Mouse (Mus musculus) left cerebral cortex, postnatal 4 days (tissue): ENCODE measurements around the gene Gm49388. TPM values are rescaled to one million over a fixed set of nuclear protein-coding genes. Genes with fewer than 3 reads are reported as not detected.
A peak's percentile ranks its signal among the peaks of the same experiment; 100 is the strongest.
"Not testable (repeated sequence)": the region's sequence is repeated elsewhere in the genome, so short reads cannot be mapped to it uniquely, and the experiment has no call there.

Experiments used
- DNase-seq: peaks from one replicate; pipeline ENCODE4 v3.0.0-alpha.2; 2022
- intact Hi-C: fragments of 180-260 bp; cut with DNase I; formaldehyde crosslinking; loops from one replicate; pipeline ENCODE4 v1.15.1; 2025
- total RNA-seq, 2 experiments: library from RNA; stranded (reverse); gene quantifications; 2 replicates each; pipeline ENCODE4 v1.2.3; 2021

Gm49388 gene
- total RNA-seq, 2 experiments from 2014 or later = 2.2 to 3.1 TPM

GRCm38 (mm10) chr7:127767671-127768345 lies 17.6 kb upstream of the Gm49388 start:
- intact Hi-C loops = no loop called here
- DNase-seq = no peak

DNA sequence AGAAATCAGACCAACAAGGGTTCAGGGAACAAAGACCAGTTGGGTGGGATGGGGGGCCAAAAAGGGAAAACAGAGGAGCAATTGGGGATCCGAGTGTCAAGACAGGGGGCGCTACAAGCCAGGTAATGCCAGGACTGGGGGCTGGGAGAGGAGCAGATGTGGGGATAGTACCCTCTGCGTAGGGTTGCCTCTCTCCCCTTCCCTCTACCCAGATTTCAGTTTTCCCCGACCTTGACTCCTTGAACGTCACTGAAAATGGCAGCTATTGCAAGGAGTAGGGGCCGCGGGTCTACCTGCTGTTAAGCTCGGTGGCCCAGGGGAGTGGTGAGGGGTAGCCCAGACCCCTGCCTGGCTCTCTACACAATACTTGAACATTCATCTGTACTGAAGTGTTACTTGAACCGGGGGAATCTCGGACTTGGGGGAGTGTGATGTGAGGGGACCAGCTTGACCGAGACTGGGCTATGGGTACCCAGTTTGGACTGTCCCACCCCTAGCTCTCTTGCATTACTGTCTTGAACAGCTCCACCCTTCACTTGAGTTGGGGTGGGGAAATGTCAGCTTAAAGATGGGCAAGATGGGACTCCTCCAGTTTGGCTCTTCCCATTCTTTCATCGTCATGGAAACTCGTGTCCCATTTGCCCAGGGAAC lies 16.9 kb upstream of the Gm49388 start:
- peak; percentile 18 for DNase-seq

GRCm38 (mm10) chr7:127768997-127769593 lies 16.3 kb upstream of the Gm49388 start:
- DNase-seq = peak; percentile 91
- intact Hi-C loops = no loop called here

More for the DNA sequence above, 16.9 kb upstream of the Gm49388 start:
- intact Hi-C loops = no loop called here

- peak; percentile 76 for DNase-seq
- intact Hi-C loops = no loop called here
Measured at GRCm38 (mm10) chr7:127769651-127770038, 15.8 kb upstream of the Gm49388 start, which contains the start of gene Orai3. Gene Orai3, plus strand, starts transcription at chr7:127769815.

GRCm38 (mm10) chr7:127770039-127770905 lies 15.1 kb upstream of the Gm49388 start:
- intact Hi-C loops = no loop called here

DNA sequence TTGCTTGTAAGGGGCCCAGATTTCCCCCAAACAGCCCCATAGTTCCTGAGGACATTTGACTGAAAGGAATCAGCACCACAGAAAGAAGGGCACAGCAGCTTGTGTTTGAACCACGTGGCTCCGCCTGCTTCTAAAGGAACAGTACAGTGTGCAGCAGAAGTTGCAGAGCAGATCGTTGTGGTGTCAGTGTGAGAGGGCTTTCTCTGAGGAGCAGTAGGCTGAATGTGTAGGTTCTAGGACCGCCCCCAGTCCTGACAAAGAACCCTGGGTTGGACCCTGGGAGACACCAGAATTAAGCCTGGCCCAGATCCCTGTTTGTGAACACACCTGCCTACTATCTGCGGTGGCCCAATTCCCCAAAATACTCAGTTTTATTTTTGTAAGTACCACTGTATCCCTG lies 14.1 kb upstream of the Gm49388 start:
- intact Hi-C loops = no loop called here

More at GRCm38 (mm10) chr7:127770039-127770905, 15.1 kb upstream of the Gm49388 start:
- no peak for DNase-seq

DNA sequence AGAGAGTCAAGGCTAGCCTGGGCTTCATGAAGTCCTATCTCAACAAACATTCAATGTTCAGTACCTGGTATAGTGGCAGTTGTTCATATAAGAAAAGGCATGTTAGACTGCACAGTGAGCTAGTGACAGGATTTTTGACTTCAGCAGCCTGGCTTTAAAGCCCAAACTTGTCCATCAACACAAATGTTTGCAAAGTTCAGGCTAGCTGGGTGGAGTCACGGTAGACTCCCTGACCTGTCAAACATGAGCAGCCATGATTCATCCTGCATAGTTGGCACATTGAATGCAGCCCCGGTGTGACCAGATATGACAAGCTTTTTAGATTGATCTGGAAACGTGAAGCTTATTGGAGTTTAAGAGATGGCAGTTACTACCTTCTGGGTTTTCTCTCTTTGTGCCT lies 13.3 kb upstream of the Gm49388 start:
- intact Hi-C loops = no loop called here

More for the DNA sequence above, 14.1 kb upstream of the Gm49388 start:
- DNase-seq = no peak

GRCm38 (mm10) chr7:127772557-127772956 lies 12.9 kb upstream of the Gm49388 start:
- intact Hi-C loops = no loop called here
- no peak for DNase-seq

More for the DNA sequence above, 13.3 kb upstream of the Gm49388 start:
- DNase-seq = no peak

- DNase-seq = peak; percentile 71
- intact Hi-C loops = no loop called here
Measured at GRCm38 (mm10) chr7:127773664-127774384, 11.6 kb upstream of the Gm49388 start.

DNA sequence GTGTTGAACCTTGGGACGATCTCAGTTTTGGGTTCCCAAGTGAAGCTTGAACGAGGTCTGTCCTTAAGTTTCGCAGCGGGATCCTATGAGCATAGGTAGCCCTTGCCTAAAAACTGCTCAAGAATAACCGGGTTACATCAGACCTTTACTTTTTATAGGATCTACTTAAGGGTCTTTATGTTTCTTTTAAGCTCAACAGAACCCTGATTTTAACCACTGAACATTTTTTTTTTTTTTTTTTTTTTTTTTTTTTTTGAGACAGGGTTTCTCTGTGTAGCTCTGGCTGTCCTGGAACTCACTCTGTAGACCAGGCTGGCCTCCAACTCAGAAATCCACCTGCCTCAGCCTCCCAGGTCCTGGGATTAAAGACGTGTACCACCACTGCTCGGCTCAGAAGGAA lies 9.6 kb upstream of the Gm49388 start:
- intact Hi-C loops, DNase-seq: not testable (repeated sequence)

- intact Hi-C loops = no loop called here
- peak; percentile 93 for DNase-seq
Measured at GRCm38 (mm10) chr7:127776426-127776825, 9.0 kb upstream of the Gm49388 start, which contains the start of gene Setd1a. Gene Setd1a, plus strand, starts transcription at chr7:127776670.

GRCm38 (mm10) chr7:127776878-127777473 lies 8.4 kb upstream of the Gm49388 start:
- intact Hi-C loops = no loop called here
- peak; percentile 98 for DNase-seq

DNA sequence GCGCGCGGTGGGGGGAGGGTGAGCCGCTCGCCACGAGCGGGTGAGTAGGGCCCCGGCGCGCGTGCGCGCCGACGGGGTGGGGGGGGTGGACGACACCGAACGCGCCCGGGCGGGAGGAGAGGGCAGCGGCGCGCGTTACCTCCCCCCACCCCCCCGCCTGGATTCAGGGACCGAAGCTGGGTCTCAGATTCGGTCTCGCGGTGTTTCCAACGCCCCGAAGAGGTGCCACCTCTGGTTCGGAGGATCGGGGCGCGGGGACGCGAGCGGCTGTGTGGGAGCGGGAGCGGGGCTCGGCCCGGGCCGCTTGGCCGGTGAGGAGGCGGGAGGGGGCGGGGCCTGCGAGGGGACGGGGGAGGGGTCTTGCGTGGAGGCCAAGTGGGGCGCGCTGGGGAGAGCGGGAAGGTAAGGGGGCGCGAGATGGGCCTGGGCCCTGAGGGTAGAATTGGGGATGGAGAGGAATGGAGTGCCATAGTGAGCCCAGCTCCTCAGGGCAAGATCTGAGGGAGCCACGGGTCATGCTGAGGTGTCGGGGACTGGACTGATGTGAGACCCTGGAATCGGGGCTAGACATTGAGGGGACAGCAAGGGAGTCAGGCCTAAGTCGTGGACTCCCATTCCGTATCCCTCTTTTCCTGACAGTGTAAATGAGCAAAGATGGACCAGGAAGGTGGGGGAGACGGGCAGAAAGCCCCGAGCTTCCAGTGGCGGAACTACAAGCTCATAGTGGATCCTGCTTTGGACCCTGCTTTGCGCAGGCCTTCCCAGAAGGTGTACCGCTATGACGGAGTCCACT lies 7.7 kb upstream of the Gm49388 start:
- DNase-seq = peak; percentile 72
- intact Hi-C loops = no loop called here

- no peak for DNase-seq
- intact Hi-C loops = no loop called here
Measured at GRCm38 (mm10) chr7:127778350-127778749, 7.1 kb upstream of the Gm49388 start.

- intact Hi-C loops = no loop called here
- DNase-seq = no peak
Measured at GRCm38 (mm10) chr7:127797076-127797845, 11.9 kb downstream of the Gm49388 start.

GRCm38 (mm10) chr7:127798591-127798990 lies 13.2 kb downstream of the Gm49388 start:
- intact Hi-C loops = no loop called here
- DNase-seq = peak; percentile 64

DNA sequence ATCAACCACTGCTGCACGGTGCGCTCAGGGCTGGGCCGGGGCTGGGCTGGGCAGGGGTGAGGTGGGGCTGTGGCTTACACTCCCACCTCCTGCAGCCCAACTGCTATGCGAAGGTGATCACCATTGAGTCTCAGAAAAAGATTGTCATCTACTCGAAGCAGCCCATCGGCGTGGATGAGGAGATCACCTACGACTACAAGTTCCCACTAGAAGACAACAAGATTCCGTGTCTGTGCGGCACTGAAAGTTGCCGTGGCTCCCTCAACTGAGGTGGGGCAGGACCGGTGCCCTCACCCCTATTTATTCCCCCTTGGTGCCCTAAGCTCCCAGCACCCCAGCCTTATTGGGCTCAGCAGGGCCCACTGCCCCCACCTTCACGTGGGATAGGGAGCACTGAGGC lies 13.8 kb downstream of the Gm49388 start:
- intact Hi-C loops = no loop called here
- DNase-seq = no peak

- no peak for DNase-seq
- intact Hi-C loops = no loop called here
Measured at GRCm38 (mm10) chr7:127799738-127800137, 14.3 kb downstream of the Gm49388 start.
